Mouse (Mus musculus) induced T-regulatory cell, adult 2 months (primary cell): ENCODE measurements at regions not wholly inside any gene's neighbourhood (a gene's known extent, or its start where the extent isn't known, plus 50 kb on each side); places are given as distances from the start of the nearest gene placed in this dataset.

ENCODE experiments used
- DNase-seq: peaks from one replicate; pipeline ENCODE4 v3.0.0-alpha.2; 2012; ENCODE audit warnings: low read depth

DNA sequence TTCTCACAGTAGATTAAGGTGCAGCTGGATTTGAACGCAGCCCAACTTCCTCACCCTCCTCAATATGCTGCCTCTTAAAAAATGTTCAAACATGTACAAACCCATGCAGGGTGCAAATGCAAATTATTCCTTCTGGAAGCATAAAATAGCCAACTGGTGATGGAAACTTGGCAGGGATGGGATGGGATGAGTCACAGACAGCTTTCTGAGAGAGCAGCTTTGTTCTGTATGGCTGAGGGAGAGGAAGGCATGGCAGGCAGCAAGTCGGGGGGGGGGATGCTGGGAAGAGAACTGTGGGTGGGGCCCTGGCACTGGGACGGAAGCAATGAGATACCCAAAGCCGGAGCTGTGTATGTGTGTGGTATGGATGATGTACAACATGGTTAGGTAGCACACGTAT is 194.2 kb upstream of the Ppp2r3a start:
- DNase-seq: no peak

DNA sequence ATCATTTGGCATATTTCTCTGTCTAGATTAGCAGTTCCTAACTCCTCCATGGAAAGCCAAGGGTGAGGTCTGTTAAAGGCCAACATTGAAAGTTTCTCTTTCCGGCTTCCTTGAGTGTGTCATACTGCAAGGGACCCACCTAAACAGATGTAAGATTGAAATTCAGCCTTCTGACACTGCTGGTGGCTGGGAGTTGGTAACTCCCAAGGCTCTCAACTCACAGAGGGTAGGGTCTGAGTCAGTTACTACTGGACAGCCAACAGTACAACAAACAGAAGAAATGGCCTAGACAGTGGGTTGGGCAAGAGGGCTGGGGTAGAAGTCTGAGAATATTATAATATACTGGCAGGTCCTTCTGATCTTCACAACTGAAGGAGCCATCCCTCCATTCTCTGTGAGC is 193.7 kb upstream of the Ppp2r3a start:
- DNase-seq: no peak

DNA sequence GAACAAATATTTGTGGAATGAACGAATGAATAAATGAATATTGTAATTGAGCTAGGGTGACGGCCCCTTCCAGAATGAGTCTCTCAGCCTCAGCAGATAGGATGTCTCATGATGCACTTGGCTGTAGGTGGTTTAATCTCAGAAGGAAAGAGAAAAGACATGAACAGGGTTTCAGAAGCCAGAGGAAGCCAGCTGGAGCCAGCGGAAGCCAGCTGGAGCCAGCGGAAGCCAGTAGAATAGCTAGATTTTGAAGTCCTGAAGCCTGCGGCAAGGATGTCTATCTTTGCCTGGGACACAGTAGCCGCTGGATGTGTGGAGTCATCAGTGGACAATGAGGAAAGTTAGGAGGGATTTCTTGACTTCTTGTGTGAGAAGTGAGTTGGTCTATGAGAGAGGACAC is 188.3 kb upstream of the Ppp2r3a start:
- no peak for DNase-seq

DNA sequence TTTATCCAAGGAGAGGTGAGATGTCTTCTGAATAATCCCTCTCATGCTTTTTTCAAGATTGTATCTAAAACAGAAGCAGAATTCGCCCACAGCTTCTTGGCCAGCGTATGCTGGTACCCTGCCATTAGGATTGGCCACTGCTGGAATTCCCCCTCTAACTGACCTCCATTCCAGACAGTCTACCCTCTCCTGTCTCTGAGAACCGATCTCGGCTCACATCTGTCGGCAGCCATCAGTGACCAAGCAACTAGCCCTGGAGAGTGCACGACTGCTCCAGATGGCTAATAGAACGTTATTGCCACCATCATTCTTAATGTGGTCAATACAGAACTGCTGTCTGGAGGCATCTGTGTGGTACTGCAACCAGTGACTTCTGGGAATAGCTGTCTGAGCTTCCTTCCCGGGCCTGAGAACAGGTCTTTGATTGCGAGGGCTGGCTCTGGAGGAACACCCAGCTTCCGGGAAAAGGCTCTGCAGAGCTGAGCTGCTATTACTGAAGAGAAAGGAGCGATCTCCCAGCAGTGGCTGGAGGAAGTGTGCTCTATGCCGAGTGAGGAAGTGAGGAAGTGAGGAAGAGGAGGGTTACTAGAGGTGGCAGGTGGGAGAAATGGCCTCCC is 187.1 kb upstream of the Ppp2r3a start:
- no peak for DNase-seq

DNA sequence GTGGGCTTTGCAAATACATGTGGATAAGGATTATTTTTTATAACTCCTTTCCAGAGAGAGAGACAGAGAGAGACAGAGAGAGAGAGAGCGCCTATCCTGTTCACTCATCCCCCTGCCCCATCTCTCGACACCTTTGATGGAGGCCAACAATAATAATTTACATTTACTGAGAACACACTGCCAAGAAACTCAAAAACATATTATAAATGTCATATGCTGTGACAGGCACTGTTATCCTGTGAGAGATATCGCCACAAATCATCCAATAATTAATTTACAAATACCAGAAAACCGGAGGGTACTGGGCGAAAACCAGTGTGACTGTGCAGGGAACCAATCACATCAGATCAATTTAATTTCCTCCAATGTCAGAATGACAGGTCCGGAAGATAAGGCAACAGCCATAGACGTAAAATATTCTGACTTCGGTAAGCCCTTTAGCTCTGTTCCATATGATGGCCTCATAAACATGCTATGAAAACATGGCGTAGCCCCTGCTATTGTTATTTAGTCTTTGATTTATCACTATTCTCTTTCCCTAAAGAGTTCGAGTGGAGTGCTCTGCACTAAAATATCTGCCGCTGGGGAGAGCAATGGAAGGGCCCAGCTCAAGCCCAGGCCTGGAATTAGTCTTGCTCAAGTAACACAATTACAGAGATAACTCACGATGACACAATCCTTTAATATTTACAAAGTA is 173.5 kb upstream of the Ppp2r3a start:
- DNase-seq: no peak

DNA sequence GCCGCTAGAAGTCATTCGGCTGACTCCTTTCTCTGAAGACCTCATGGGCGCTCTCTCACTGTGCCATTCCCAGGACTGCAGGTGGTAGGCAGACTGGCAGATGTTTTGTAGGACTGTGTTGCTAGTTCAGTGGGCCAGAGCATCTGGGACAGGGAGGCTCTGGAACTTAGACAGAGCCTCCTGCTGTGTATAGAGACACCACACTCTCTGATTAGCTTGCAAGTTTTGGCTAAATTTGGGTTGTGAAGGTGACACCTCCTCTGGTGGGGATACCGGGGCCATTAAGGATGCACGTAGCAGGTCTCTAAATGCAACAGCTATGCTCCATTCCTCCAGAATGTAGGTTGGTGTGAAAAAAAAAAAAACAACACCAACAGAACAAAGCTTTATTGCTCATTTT is 171.4 kb upstream of the Ppp2r3a start:
- DNase-seq: no peak

DNA sequence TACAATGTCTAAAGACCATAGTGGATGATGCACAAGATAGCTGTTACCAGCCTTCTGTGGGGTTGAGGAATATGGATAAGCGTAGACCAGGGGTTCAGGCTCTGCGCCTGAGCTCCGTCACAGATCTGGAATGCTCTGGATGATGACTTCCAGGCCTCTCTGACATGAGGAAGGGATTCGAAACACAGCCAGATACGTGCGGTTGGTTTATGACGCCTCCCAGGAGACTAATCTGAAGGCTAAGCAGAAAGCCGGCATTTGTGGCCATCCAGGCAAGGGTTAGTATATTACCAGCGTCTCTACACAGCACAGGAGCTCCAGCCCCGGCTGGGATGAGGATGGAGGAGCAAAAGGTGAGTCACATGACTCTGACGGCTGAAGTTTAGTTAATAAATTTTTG is 170.4 kb upstream of the Ppp2r3a start:
- DNase-seq: no peak

DNA sequence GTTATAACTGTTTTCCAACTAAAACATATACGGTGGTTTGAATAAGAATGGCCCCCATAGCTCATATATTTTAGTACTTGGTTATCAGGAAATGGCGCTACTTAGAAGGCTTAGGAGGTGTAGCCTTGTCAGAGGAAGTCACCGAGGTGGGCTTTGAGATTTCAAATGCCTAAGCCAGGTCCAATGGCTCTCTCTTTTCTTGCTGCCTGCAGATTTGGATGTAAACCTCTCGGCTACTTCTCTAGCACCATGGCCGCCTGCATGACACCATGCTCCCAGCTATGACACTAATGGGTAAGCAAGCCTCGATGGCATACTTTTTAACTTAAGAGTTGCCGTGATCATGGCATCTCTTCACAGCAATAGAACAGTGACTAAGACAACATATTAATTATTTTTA is 169.5 kb upstream of the Ppp2r3a start:
- no peak for DNase-seq

DNA sequence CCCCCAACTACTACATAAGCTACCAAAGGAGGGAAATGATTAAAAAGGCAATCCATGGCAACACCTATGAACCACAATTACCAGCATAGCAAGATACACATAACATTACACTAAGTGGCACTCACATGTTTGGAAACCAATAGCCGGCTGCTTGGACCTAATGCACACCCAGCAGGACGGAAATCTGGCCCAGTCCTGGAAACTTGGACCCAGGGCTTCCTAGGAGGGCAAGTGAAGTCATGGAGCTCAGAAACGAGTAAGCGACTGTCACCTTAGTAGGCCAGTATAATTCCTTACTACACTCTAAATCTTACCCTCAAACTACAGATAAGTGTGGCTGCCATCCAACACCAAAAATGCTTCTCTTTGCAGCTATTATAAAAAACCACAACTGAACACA is 168.6 kb upstream of the Ppp2r3a start:
- DNase-seq: no peak

DNA sequence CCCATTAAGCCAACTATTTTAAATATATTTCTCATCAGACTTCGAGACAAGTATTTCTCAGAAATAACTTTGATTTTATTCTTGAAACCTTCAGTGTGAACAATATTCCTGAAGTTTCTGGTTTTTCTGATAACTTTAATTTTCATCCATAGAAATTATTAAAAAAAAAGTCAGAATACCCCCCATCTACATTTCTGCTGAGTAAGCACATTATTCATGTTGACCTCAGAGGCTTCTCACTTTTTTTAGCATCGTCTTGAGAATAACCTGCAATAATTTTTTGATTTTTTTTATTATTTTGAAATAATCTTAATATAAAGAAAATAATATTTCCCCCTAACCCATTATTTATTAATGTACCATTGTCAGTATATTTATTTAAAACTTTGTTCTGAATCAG is 166.1 kb upstream of the Ppp2r3a start:
- no peak for DNase-seq

DNA sequence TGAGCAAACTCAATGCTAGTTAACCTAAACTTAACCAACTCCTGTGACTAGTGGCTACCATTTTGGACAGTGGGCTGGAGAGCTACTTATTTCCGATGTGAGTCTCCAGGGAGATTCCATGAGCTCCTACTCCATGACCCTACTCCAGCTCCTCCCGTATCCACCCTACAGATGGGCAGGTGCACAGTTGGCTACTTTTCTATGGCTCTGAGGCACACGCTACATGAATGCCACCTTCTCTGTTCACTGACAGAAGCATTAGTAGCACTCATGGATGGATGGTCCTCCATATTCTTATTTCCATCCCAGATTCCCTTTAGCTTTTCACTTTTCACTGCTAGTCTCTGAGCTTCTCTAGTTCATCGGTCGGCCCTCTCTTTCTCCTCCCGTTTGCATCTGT is 164.7 kb upstream of the Ppp2r3a start:
- no peak for DNase-seq

DNA sequence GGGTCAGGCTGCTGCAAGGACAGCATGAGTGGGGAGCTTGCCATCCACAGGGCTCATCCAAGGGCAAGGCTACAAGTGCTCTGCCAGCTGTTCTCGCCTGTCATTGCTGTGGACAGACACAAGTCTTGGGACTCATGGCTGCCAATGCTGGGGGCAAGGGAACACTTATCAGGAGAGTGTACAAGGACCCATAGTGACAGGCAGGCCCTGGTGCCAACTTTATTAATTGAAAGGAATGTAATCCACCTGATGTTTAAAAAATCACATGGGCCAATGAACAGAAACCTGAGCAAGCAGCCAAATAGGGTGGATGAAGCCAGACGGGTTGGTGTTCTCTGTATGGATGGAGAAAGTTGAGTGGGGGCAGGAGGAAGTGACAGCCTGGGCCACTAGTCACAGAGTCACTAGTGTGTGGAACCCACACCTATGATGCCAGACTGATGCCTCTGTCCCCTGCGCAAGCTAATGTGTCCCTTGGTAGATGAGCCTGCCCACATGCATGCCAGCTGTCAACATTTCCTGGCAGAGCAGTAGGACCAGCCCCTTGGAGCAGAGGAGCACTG is 161.6 kb upstream of the Ppp2r3a start:
- DNase-seq: no peak

DNA sequence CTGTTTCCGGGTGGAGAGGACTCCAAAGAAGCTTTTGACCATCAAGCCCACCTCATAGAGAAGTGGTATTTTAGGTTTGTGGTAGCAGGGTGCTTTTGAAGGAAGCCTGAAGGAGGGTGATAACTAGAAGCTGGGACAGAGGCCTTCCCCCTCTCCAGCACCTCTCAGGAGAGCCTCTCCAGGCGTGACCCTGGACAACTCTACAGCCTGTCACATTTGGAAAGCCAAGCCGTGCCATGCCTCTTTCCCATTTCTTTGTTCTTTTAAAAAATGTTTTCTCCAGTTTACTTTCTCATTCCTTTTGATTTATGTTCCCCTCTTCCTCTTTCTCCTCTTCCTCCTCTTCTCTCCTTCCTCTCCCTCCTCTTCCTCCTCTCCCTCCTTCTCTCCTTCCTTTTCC is 160.4 kb upstream of the Ppp2r3a start:
- no peak for DNase-seq

DNA sequence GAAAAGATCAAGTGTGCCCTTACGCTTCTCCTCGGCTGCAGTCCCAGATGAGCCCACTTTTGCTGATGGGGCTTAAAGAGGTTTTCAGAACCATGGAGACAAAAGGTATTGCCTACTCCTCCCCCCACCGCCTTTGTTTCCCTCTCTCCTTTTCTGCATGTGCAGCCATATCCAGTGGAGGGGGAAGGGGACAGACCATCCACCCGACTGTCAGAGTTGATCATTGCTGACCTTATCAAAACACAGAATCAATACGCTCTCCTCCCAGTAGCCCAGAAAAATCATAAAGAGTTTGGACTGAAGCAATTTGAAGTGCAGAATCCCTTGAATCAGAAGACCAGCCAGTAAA is 159.9 kb upstream of the Ppp2r3a start:
- no peak for DNase-seq

DNA sequence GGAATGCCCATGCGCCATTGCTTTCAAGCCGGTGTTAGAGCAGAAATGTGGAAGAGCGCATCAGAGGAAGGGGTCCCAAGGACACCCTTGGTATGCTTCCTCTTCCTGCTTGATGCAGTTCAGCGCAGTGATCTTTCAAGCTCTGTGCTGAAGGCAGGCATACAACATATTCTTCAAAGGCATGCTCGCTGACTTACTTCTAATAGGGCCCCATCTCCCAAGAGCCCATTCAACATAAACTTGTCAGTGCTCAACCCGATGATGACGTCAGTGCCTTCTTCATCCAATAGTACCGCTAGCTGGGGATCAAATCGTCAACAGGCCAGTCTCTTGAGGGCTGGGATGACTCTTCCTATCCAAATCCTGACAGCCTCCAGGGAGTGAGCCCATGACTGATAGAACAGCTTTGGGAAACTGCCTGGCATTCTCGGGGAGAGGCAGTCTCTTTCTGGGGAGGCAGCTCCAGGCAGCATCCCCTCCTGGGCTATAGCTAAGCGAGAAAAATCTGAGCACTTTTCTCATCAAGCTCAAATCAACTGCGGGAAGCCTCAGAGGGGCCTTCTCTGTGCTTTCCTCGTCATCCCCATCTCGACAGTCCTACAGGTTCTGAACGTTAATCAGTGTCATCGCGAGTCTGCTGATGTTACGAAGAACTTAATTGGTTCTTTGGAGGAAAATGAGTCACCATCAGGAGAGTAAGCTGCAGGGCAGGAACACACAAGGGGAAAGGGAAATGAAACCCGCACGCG is 159.4 kb upstream of the Ppp2r3a start:
- DNase-seq: no peak

DNA sequence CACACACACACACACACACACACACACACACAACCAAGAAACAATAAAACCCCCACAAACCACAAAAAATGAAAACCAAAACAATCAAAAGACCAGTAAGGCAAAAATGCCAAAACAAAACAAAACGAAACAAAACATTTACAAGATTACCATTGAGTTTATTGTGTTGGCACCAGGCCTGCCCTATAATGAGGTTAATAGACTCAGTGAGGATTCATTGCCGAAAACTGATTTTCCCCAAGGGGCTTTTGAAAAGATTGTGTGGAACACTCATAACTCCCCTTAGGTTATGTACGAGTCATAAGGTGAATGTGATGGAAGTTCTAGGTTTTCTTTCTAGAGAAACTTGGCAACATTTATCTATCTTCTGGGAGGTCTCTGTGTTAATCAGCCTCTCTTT is 158.8 kb upstream of the Ppp2r3a start:
- no peak for DNase-seq

DNA sequence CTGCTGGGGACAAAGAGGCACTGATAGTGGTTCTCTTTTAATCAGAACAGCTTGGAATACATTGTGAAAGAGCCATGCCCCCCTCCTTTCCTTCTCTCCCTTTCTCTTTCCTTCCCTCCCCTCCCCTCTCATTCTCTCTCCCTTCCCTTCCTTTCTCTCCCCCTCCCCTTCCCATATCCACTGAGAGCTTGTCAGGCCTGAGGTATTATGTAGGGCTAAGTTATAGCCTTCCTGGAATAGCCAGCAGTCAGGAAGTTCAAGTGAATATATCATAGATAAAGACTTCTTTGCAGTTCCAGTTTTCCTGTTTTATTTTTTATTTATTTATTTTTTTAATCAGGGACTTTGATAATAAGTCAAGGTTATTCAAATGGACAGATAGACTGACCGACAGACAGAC is 156.5 kb upstream of the Ppp2r3a start:
- no peak for DNase-seq

DNA sequence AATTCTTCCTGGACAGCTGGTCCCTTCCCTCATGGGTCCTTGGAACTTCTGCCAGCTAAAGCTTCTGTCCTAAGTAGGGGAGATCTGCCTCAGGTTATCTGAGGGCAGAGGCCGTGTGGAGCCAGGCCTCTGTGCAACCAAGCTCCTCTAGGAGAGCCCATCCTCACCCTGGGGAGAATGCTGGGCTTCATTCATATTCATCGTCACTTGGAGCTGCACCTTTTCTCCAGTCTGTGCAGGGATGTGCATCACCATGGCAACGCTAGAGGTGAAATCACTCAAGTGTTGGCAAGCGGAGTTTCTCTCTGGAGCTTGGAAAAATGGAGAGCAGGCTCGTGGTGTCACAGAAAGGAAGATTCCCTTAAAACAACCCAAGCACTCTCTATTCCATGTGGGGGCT is 155.5 kb upstream of the Ppp2r3a start:
- no peak for DNase-seq

DNA sequence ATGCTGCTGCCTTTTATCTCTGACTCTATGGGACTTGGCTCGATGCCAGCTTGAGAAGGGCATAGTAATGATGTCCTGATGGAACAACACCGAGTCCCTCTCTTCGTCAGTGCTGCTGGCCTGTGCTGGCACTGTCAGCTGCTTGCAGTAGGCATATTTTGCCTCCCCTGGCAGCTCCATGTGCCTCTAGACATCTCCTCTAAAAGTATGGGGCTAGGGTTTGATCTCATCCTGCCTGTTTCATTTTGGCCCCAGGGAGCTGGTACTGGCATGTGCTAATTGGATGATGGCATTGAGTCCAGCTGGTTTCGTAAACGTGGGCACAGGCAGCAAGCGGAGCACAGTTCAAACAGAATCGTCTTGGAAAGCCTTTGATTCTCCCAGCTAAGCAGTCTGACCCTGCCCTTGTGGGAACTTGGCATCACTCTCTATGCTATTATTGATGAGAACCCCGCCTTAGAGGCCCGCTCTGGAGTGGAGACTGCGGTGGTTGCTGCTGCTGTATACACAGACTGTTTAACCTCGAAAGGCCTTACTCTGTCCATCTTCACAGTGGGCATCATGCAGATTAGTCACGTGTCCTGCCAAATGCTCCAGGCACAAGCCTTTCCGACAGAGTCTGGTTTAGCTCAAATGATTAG is 153.0 kb upstream of the Ppp2r3a start:
- DNase-seq: no peak

DNA sequence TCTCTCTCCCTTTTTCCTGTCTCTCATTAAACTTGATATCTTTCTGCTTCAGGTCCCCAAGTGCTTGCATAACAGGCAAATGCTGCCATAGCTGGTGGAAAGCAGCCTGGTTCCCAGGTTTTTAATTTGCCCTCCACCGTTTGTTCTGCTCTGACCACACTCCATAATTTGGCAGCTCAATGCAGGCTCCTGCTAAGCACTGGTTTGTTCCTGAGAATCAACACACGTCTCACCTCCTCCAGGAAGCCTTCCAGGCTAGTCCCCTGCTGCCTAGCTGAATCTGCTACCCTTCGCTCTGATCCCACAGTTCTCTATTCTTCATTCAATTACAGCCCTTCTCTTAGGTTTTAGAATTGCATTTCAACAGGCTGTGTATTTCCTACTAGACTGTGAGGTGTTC is 152.4 kb upstream of the Ppp2r3a start:
- no peak for DNase-seq

DNA sequence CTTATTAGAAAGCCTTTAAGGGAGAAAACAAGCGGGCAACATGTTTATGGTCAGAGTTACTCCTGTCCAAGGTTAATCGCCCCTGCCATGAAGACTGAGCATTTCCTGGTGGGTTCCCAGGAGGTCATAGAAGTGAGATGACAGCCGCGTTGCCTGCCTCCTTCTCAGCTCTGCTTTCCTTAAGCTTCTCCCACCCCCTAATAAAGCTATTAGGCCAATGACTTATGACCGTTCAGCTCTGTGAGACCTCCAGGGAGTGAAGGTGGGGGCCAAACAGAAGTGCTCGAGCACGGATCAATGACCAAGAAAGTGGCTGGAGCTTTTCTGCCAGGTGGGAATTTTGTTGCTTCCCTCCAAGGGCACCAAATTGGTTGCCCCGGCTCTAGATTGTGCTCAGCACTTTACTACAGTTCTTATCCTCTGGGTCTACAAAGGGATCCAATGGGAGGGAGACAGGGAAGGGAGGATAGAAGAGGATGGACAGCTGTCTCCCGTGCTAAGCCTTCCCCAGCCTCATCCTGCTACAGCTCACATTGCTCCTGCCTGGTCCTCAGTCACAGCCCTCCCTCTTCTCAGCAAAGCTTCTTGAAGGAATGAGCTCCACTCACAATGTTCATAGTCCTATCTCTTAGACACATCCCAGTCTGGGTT is 151.1 kb upstream of the Ppp2r3a start:
- DNase-seq: no peak

DNA sequence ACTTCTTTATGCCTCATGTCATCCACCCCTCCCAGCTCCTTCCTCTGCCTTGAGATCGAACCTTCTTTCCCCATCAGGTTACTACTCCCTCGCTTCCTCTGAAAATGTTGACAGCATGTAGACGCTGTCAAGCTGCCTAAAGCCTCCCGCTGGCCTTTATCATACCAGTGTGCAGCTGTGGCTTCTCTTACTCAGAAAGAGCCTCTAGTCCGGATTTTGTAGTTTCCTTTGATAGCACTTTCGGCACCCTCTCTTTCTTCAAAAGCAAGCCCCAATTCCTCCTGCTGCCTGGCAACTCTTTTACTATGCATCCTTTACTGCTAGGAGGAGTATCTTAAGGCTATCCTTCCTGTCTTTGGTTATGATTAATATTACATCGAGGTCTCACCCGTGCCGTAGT is 149.8 kb upstream of the Ppp2r3a start:
- DNase-seq: no peak
